Mouse (Mus musculus) hindbrain, embryonic 14.5 days (tissue): ENCODE measurements around the gene Srsf10. TPM values are rescaled to one million over a fixed set of nuclear protein-coding genes. Genes with fewer than 3 reads are reported as not detected.

ENCODE experiments used
- ATAC-seq: fragments of 200-750 bp; cut with Nextera tagmentation; 2 replicates; pipeline ENCODE4 v1.8.0; 2017; ENCODE audit warnings: moderate number of reproducible peaks, mild to moderate bottlenecking, moderate TSS enrichment, moderate library complexity; ENCODE audit not compliant: low FRiP score
- DNase-seq: peaks from one replicate; pipeline ENCODE4 v3.0.0-alpha.2; 2015; ENCODE audit warnings: low spot score
- H3K27ac ChIP-seq: fragments of 300-500 bp; sonication (generic); 2 replicates; pipeline ENCODE4 v1.5.1; 2014; ENCODE audit warnings: mild to moderate bottlenecking, moderate library complexity
- H3K27me3 ChIP-seq: fragments of 300-500 bp; sonication (generic); 2 replicates; pipeline ENCODE4 v1.6.1; 2014; ENCODE audit warnings: mild to moderate bottlenecking, low read length, mixed read lengths; ENCODE audit not compliant: control insufficient read depth, insufficient read depth
- H3K36me3 ChIP-seq: fragments of 300-500 bp; sonication (generic); replicated peaks from 2 replicates; pipeline ENCODE4 v1.6.1; 2014; ENCODE audit not compliant: control insufficient read depth, insufficient read depth
- H3K4me1 ChIP-seq: fragments of 300-500 bp; sonication (generic); replicated peaks from 2 replicates; pipeline ENCODE4 v1.6.1; 2014; ENCODE audit warnings: antibody characterized with exemption, low read length, mixed read lengths; ENCODE audit not compliant: control insufficient read depth, insufficient read depth
- H3K4me2 ChIP-seq: fragments of 300-500 bp; sonication (generic); replicated peaks from 2 replicates; pipeline ENCODE4 v1.6.1; 2014; ENCODE audit warnings: mild to moderate bottlenecking, moderate library complexity
- H3K4me3 ChIP-seq: fragments of 300-500 bp; sonication (generic); replicated peaks from 2 replicates; pipeline ENCODE4 v1.5.1; 2014; ENCODE audit warnings: mild to moderate bottlenecking, low read length
- H3K9ac ChIP-seq: fragments of 300-500 bp; sonication (generic); 2 replicates; pipeline ENCODE4 v1.6.1; 2014
- H3K9me3 ChIP-seq: fragments of 300-500 bp; sonication (generic); 2 replicates; pipeline ENCODE4 v1.6.1; 2016; ENCODE audit warnings: low read length; ENCODE audit not compliant: control insufficient read depth
- WGBS: fragments of 180-500 bp; shearing (Covaris S2); extraction: QIAGEN DNeasy Blood & Tissue Kit; methylation state at CpG from one replicate; pipeline ENCODE4 v1.1.7; 2014; 5-methylcytosine and 5-hydroxymethylcytosine counted together
- polyA plus RNA-seq: library from polyadenylated mRNA; unstranded; fragments of >200 nt; fragmentation: Nextera tagmentation; extraction: Ambion mirVana; gene quantifications from 2 replicates; pipeline ENCODE4 v1.2.1, GENCODE M21; 2014

Srsf10 gene
- polyA plus RNA-seq, 1 experiment from 2014 or later: 200 TPM

DNA sequence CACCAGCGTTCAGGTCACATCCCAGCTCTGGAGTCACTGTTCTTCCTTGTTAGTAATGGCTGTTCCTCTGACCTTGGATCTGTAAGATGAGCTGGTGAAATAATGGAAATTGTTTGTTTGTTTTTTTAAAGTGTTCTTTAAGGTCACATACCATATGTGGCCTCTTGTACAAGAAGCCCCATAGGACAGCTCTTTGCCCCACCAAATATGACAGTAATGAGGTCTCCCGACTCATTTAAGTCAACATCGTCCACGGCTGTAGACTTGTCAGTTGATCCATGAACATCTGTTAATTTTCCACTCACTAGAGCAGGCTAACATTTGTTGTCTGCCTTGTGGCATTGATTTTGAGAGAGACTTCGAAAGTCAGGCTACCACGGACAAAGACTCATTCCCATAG is 23.5 kb downstream of the Srsf10 start:
- Histone ChIP-seq H3K27ac (no peak overlapping the region), H3K27me3 (no peaks in the 10 kb centered on the region), H3K36me3 (no peaks in the 10 kb centered on the region), H3K4me1 (peaks cover 25% of the 10 kb centered on the region; the same call in 1 of the 2 replicates), H3K4me2 (no peak overlapping the region), H3K9me3 (no peaks in the 10 kb centered on the region), H3K9ac (no peak overlapping the region), H3K4me3 (no peak overlapping the region)
- DNase-seq (no peak), ATAC-seq (no peak)
- WGBS: 63% methylated on average over 6 of the region's 6 CpGs

GRCm38 (mm10) chr4:135880018-135880417 is 24.5 kb downstream of the Srsf10 start:
- H3K9me3 ChIP-seq: no peaks in the 10 kb centered on the region
- 90% methylated on average over 6 of the region's 6 CpGs for WGBS
- no peaks in the 10 kb centered on the region for H3K27me3 ChIP-seq
- ATAC-seq (no peak), DNase-seq (no peak)
- H3K36me3 ChIP-seq: no peaks in the 10 kb centered on the region
- H3K4me3 ChIP-seq: no peak overlapping the region
- H3K4me1 ChIP-seq: peaks cover 16% of the 10 kb centered on the region; the same call in 1 of the 2 replicates
- no peak overlapping the region for H3K9ac ChIP-seq
- no peak overlapping the region for H3K27ac ChIP-seq
- no peak overlapping the region for H3K4me2 ChIP-seq

GRCm38 (mm10) chr4:135880576-135880975 is 25.0 kb downstream of the Srsf10 start:
- no peak overlapping the region for H3K4me3 ChIP-seq
- H3K4me2 ChIP-seq: no peak overlapping the region
- H3K9me3 ChIP-seq: no peaks in the 10 kb centered on the region
- H3K9ac ChIP-seq: no peak overlapping the region
- no peaks in the 10 kb centered on the region for H3K36me3 ChIP-seq
- H3K27me3 ChIP-seq: no peaks in the 10 kb centered on the region
- ATAC-seq (no peak), DNase-seq (no peak)
- peaks cover 14% of the 10 kb centered on the region; the same call in 1 of the 2 replicates for H3K4me1 ChIP-seq
- 82% methylated on average over 10 of the region's 10 CpGs for WGBS
- H3K27ac ChIP-seq: no peak overlapping the region

DNA sequence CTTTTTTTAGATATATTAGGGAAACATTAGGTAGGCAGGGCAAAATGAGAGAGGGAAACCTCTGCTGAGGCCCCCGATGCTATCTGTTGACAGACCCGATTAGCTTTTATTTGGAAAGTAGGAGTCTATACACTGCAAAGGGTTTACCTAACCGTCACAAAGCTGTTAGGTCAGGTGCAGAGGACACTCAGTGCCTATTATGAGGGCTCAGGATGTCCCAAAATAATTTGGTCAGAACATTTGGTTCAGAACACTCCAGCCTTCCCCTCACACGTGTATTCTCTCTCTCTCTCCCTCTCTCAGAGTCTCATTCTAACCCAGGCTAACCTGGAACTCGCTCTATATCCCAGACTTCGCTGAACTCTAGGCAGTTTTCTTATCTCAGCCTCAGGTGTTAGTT is 26.5 kb downstream of the Srsf10 start:
- Histone ChIP-seq H3K27me3 (no peaks in the 10 kb centered on the region), H3K36me3 (no peaks in the 10 kb centered on the region), H3K9ac (no peak overlapping the region), H3K4me2 (no peak overlapping the region), H3K4me1 (peaks cover 2% of the 10 kb centered on the region; the same call in 1 of the 2 replicates), H3K9me3 (no peaks in the 10 kb centered on the region), H3K27ac (no peak overlapping the region), H3K4me3 (no peak overlapping the region)
- DNase-seq (no peak), ATAC-seq (no peak)
- 81% methylated on average over 6 of the region's 6 CpGs for WGBS

GRCm38 (mm10) chr4:135883401-135883851 is 27.9 kb downstream of the Srsf10 start:
- Histone ChIP-seq H3K9ac (no peak overlapping the region), H3K4me2 (no peak overlapping the region), H3K27ac (no peak overlapping the region), H3K27me3 (no peaks in the 10 kb centered on the region), H3K36me3 (no peaks in the 10 kb centered on the region), H3K9me3 (no peaks in the 10 kb centered on the region), H3K4me3 (no peak overlapping the region), H3K4me1 (no peaks in the 10 kb centered on the region)
- no peak for DNase-seq
- WGBS: 43% methylated on average over 10 of the region's 10 CpGs
- no peak for ATAC-seq

DNA sequence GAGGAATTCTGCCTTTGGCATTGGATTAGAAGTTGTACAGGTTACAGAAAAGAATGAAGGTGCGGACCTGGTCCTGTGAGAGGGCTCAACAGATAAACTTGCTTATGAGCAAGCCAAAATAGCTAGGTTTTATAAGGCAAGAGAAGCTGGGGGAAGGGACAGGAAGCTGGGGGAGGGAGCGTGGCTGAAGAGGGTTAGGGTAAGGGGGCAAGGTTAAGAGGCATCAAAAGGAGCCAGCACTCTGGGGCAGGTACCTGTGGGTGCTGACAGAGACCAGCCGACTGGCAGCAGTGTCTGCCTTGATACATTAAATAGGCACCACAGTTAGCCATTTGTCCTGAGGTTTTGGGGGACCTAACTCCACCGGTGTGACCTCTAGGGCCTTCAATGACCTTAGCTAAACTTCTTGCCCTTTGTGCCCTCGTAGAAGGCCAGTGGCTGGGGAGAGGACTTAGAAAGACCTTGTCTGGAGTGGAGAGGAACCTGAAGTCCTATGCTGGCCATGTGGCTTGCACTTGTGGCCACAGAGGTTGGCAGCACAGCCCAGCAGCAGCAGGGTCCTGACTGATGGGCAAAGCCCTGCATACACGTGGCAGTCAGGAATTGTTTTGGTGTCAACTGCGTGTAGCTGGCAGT is 28.5 kb downstream of the Srsf10 start:
- H3K36me3 ChIP-seq: no peaks in the 10 kb centered on the region

DNA sequence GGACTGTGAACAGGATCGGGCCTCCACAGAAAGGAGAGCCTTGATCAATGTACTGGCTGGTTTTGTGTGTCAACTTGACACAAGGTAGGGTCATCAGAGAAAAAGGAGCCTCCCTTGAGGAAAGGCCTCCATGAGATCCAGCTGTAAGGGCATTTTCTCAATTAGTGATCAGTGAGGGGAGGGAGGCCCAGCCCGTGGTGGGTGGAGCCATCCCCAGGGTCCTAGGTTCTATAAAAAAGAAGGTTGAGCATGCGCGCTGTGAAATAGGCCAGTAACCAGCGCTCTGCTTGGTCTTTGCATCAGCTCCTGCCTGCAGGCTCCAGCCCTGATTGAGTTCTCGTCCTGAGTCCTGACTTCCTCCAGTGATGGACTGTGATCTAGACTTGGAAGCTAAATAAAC is 29.0 kb downstream of the Srsf10 start:
- Histone ChIP-seq H3K4me1 (no peaks in the 10 kb centered on the region), H3K36me3 (no peaks in the 10 kb centered on the region), H3K4me2 (no peak overlapping the region), H3K27me3 (no peaks in the 10 kb centered on the region), H3K9ac (no peak overlapping the region), H3K4me3 (no peak overlapping the region), H3K9me3 (no peaks in the 10 kb centered on the region), H3K27ac (no peak overlapping the region)
- WGBS: 52% methylated on average over 6 of the region's 6 CpGs
- DNase-seq: no peak
- ATAC-seq: no peak

More for the DNA sequence above, 28.5 kb downstream of the Srsf10 start:
- 73% methylated on average over 7 of the region's 7 CpGs for WGBS
- no peaks in the 10 kb centered on the region for H3K4me1 ChIP-seq
- H3K9me3 ChIP-seq: no peaks in the 10 kb centered on the region
- H3K4me3 ChIP-seq: no peak overlapping the region
- ATAC-seq (no peak), DNase-seq (no peak)
- no peak overlapping the region for H3K9ac ChIP-seq
- H3K4me2 ChIP-seq: no peak overlapping the region
- no peak overlapping the region for H3K27ac ChIP-seq
- H3K27me3 ChIP-seq: no peaks in the 10 kb centered on the region

DNA sequence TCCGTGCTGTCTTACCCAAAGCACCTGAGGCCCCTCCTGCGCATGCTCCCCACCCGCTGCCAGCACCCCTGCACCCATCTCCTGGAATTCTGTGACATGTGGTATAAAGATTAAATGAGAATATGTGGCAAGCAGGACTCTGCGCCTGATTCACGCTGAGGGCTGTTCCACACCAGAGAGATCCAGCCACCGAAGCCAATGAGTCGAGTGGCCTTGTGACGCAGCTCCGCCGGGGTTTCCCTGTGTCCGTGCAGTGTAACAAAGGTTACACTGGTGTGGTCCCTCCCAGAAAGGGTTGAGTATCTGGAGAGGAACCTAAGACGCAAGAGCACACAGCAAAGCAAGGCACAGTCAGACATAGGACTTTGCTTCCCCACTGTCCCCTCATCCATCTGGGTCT is 30.1 kb downstream of the Srsf10 start:
- ATAC-seq: no peak
- no peaks in the 10 kb centered on the region for H3K27me3 ChIP-seq

DNA sequence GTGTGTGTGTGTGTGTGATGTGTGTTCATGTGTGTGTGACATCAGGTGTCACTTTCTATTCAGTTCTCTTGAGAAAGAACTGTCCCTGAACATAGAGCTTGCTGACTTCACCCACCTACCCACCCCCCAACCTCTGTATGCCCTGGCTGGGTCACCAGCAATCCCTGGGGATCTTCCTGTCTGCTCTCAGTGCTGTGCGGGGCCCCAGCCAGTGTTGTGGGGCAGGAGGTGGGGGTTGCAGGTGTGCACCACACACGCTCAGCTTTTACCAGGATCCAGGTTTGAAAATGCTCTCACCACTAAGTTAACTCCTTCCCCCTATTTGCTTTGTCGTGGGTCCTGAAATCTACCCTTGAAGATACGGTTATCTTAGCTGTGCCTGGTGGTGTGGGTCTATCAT is 30.6 kb downstream of the Srsf10 start:
- H3K4me2 ChIP-seq: no peak overlapping the region
- no peak for ATAC-seq
- WGBS: 90% methylated on average over 4 of the region's 4 CpGs
- no peak overlapping the region for H3K4me3 ChIP-seq
- no peaks in the 10 kb centered on the region for H3K4me1 ChIP-seq
- H3K9ac ChIP-seq: no peak overlapping the region
- H3K36me3 ChIP-seq: no peaks in the 10 kb centered on the region
- no peak for DNase-seq
- no peak overlapping the region for H3K27ac ChIP-seq
- no peaks in the 10 kb centered on the region for H3K9me3 ChIP-seq
- H3K27me3 ChIP-seq: no peaks in the 10 kb centered on the region

More for the DNA sequence above, 30.1 kb downstream of the Srsf10 start:
- Histone ChIP-seq H3K9ac (no peak overlapping the region), H3K4me1 (no peaks in the 10 kb centered on the region), H3K4me3 (no peak overlapping the region), H3K36me3 (no peaks in the 10 kb centered on the region), H3K4me2 (no peak overlapping the region), H3K9me3 (no peaks in the 10 kb centered on the region), H3K27ac (no peak overlapping the region)
- 90% methylated on average over 12 of the region's 12 CpGs for WGBS
- no peak for DNase-seq
